Mouse (Mus musculus) midbrain, embryonic 13.5 days (tissue): Measurements from ENCODE around the gene Calr4. TPM values are rescaled to one million over a fixed set of nuclear protein-coding genes. Genes with fewer than 3 reads are reported as not detected.

Experiments used
- ATAC-seq: fragments of 200-750 bp; cut with Nextera tagmentation; 2 replicates; pipeline ENCODE4 v1.8.0; 2017; ENCODE audit warnings: mild to moderate bottlenecking, moderate TSS enrichment, moderate library complexity
- H3K27ac ChIP-seq: fragments of 300-500 bp; sonication (generic); 2 replicates; pipeline ENCODE4 v1.5.1; 2015; ENCODE audit warnings: inconsistent platforms, mild to moderate bottlenecking, moderate library complexity
- H3K27me3 ChIP-seq: fragments of 300-500 bp; sonication (generic); 2 replicates; pipeline ENCODE4 v1.6.1; 2015; ENCODE audit warnings: mild to moderate bottlenecking, inconsistent platforms
- H3K36me3 ChIP-seq: fragments of 300-500 bp; sonication (generic); 2 replicates; pipeline ENCODE4 v1.6.1; 2015; ENCODE audit warnings: mild to moderate bottlenecking, inconsistent platforms
- H3K4me1 ChIP-seq: fragments of 300-500 bp; sonication (generic); replicated peaks from 2 replicates; pipeline ENCODE4 v1.6.1; 2015; ENCODE audit warnings: inconsistent platforms
- H3K4me2 ChIP-seq: fragments of 300-500 bp; sonication (generic); replicated peaks from 2 replicates; pipeline ENCODE4 v1.6.1; 2015; ENCODE audit warnings: moderate library complexity, mild to moderate bottlenecking, inconsistent platforms
- H3K4me3 ChIP-seq: fragments of 300-500 bp; sonication (generic); replicated peaks from 2 replicates; pipeline ENCODE4 v1.5.1; 2015; ENCODE audit warnings: mild to moderate bottlenecking, inconsistent platforms
- H3K9ac ChIP-seq: fragments of 300-500 bp; sonication (generic); replicated peaks from 2 replicates; pipeline ENCODE4 v1.6.1; 2015; ENCODE audit warnings: mild to moderate bottlenecking, inconsistent platforms
- H3K9me3 ChIP-seq: fragments of 300-500 bp; sonication (generic); 2 replicates; pipeline ENCODE4 v1.6.1; 2016; ENCODE audit warnings: mild to moderate bottlenecking, inconsistent platforms
- WGBS: fragments of 180-500 bp; shearing (Covaris S2); methylation state at CpG from one replicate; pipeline ENCODE4 v1.1.7; 2015; 5-methylcytosine and 5-hydroxymethylcytosine counted together
- polyA plus RNA-seq: library from polyadenylated mRNA; unstranded; fragments of >200 nt; fragmentation: Nextera tagmentation; extraction: Ambion mirVana; gene quantifications from 2 replicates; pipeline ENCODE4 v1.2.1, GENCODE M21; 2015

Calr4 gene
- polyA plus RNA-seq, 1 experiment from 2014 or later = 0.69 TPM

GRCm38 (mm10) chr4:109238428-109239268 lies 4.4 kb downstream of the Calr4 start:
- Histone ChIP-seq H3K4me2 (no peak overlapping the region), H3K9me3 (no peaks in the 10 kb centered on the region), H3K9ac (no peak overlapping the region), H3K27me3 (no peaks in the 10 kb centered on the region), H3K27ac (no peak overlapping the region), H3K4me1 (peaks cover 17% of the 10 kb centered on the region), H3K36me3 (no peaks in the 10 kb centered on the region), H3K4me3 (no peak overlapping the region)
- WGBS = 84% methylated on average over 24 of the region's 24 CpGs
- no peak for ATAC-seq

GRCm38 (mm10) chr4:109241221-109241620 lies 6.9 kb downstream of the Calr4 start:
- H3K4me2 ChIP-seq = no peak overlapping the region

DNA sequence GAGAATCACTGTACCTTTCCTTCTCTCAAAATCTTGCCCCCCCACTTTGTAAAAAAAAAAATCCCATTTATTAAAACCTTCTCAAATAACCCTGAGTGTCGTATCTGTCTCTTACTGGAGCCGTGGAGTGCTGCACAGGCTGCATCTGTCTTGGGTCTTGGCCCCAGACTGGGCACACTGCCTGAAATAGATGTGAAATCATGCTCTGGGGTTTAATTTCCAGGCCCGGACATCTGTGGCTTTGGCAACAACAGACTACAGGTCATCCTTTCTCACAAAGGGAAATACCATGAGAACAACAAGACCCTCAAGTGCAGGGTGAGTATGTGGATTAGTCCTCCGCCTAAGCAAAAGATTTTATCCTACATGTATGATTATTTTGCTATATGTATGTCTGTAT lies 7.6 kb downstream of the Calr4 start:
- no peaks in the 10 kb centered on the region for H3K27me3 ChIP-seq
- ATAC-seq = no peak
- no peak overlapping the region for H3K4me3 ChIP-seq
- H3K27ac ChIP-seq = no peak overlapping the region
- no peaks in the 10 kb centered on the region for H3K9me3 ChIP-seq
- H3K4me1 ChIP-seq = peaks cover 3% of the 10 kb centered on the region
- H3K9ac ChIP-seq = no peak overlapping the region
- H3K4me2 ChIP-seq = no peak overlapping the region
- H3K36me3 ChIP-seq = no peaks in the 10 kb centered on the region
- WGBS = 79% methylated on average over 4 of the region's 4 CpGs

More at GRCm38 (mm10) chr4:109241221-109241620, 6.9 kb downstream of the Calr4 start:
- Histone ChIP-seq H3K27me3 (no peaks in the 10 kb centered on the region), H3K9me3 (no peaks in the 10 kb centered on the region), H3K9ac (no peak overlapping the region), H3K4me3 (no peak overlapping the region), H3K4me1 (peaks cover 10% of the 10 kb centered on the region), H3K36me3 (no peaks in the 10 kb centered on the region), H3K27ac (no peak overlapping the region)
- no peak for ATAC-seq

- no peaks in the 10 kb centered on the region for H3K9me3 ChIP-seq
- ATAC-seq = no peak
- H3K4me1 ChIP-seq = no peaks in the 10 kb centered on the region
- H3K36me3 ChIP-seq = no peaks in the 10 kb centered on the region
- H3K4me3 ChIP-seq = no peak overlapping the region
- no peak overlapping the region for H3K9ac ChIP-seq
- no peaks in the 10 kb centered on the region for H3K27me3 ChIP-seq
- 93% methylated on average over 7 of the region's 7 CpGs for WGBS
- no peak overlapping the region for H3K4me2 ChIP-seq
- H3K27ac ChIP-seq = no peak overlapping the region
These were observed 10.2 kb downstream of the Calr4 start for GRCm38 (mm10) chr4:109244506-109244905.

DNA sequence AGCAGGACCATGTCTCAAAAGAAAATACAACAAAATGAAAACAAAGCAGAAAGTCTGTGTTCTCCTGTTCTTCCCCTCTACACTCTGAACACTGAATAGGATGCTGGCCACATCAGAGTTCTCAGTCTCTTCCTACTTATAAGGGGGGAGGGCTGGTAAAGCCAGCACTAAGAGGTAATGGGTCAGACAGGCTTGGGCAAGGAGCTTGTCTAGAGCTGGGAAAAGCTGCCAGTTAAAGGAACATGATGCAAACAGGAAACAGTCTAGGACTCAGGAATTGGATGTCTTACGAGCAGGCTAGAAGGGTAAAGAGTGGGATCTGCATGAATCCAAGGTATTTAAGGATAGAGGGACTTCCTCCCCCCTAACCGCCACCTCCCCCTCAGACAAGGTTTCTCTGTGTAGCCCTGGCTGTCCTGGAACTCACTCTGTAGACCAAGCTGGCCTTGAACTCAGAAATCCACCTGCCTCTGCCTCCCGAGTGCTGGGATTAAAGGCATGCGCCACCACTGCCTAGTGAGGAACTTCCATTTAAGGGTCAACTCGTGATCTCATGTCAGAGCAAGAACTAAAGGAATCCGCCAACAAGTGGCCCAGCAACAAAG lies 10.8 kb downstream of the Calr4 start:
- WGBS = 89% methylated on average over 6 of the region's 6 CpGs
- H3K4me1 ChIP-seq = no peaks in the 10 kb centered on the region
- no peak overlapping the region for H3K27ac ChIP-seq
- H3K27me3 ChIP-seq = no peaks in the 10 kb centered on the region
- no peak for ATAC-seq
- H3K4me3 ChIP-seq = no peak overlapping the region
- H3K9me3 ChIP-seq = no peaks in the 10 kb centered on the region
- H3K4me2 ChIP-seq = no peak overlapping the region
- no peak overlapping the region for H3K9ac ChIP-seq
- no peaks in the 10 kb centered on the region for H3K36me3 ChIP-seq

- H3K27me3 ChIP-seq = no peaks in the 10 kb centered on the region
- no peak overlapping the region for H3K9ac ChIP-seq
- no peak for ATAC-seq
- no peaks in the 10 kb centered on the region for H3K9me3 ChIP-seq
- H3K4me2 ChIP-seq = no peak overlapping the region
- no peak overlapping the region for H3K27ac ChIP-seq
- no peaks in the 10 kb centered on the region for H3K36me3 ChIP-seq
- H3K4me3 ChIP-seq = no peak overlapping the region
- no peaks in the 10 kb centered on the region for H3K4me1 ChIP-seq
- 47% methylated on average over 3 of the region's 3 CpGs for WGBS
These were observed 17.3 kb downstream of the Calr4 start for GRCm38 (mm10) chr4:109251605-109252004.

DNA sequence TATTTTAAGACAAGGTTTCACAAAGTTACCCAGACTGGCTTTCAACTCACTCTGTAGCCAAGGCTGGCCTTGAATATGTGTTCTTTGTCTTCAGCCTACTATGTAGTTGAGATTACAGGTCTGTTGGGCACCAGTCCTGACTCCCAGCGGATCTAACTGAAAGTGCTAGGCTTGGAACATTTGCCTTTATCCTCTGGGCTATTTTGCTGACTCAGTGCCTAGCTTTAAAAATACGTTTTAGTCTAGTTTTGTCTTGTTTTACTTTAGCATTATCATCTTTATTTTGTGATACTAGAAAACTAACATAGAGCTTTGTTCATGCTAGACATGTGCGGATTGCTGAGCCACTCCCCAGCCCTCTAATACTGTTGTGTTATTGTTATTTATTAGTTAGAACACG lies 17.9 kb downstream of the Calr4 start:
- Histone ChIP-seq H3K9me3 (no peaks in the 10 kb centered on the region), H3K27ac (no peak overlapping the region), H3K9ac (no peak overlapping the region), H3K4me1 (no peaks in the 10 kb centered on the region), H3K4me2 (no peak overlapping the region), H3K4me3 (no peak overlapping the region), H3K36me3 (no peaks in the 10 kb centered on the region), H3K27me3 (no peaks in the 10 kb centered on the region)
- no peak for ATAC-seq
- WGBS = 81% methylated on average over 4 of the region's 4 CpGs

DNA sequence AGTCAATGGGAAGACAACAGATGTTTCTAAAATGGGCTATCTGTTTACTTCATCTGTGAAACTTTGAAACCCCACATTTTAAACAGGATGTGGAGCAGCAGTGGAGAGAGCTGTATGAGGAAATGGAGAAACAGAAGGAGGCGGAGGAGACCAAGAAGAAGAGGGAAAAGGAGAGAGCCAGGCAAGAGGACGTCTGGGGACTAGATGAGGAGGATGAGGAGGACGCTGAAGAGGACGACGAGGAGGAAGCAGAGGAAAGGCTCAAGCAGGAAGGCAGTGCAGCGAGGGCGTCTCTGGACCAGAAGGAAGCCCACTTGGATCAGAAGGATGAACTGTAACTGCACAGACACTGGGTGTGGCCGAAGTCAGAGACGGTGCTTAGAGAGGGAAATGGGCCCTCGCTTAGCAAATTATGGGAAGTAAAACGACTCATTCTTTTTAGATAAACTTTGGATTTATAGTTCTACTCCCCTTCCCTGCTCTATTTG lies 19.4 kb downstream of the Calr4 start:
- no peak overlapping the region for H3K27ac ChIP-seq
- no peaks in the 10 kb centered on the region for H3K27me3 ChIP-seq
- no peak for ATAC-seq
- no peaks in the 10 kb centered on the region for H3K36me3 ChIP-seq
- H3K4me3 ChIP-seq = no peak overlapping the region
- H3K9me3 ChIP-seq = no peaks in the 10 kb centered on the region
- WGBS = 82% methylated on average over 11 of the region's 11 CpGs
- H3K4me1 ChIP-seq = no peaks in the 10 kb centered on the region
- H3K4me2 ChIP-seq = no peak overlapping the region
- no peak overlapping the region for H3K9ac ChIP-seq

- Histone ChIP-seq H3K4me1 (no peaks in the 10 kb centered on the region), H3K36me3 (no peaks in the 10 kb centered on the region), H3K4me2 (no peak overlapping the region), H3K9me3 (no peaks in the 10 kb centered on the region), H3K4me3 (no peak overlapping the region), H3K27ac (no peak overlapping the region), H3K9ac (no peak overlapping the region), H3K27me3 (no peaks in the 10 kb centered on the region)
- 87% methylated on average over 5 of the region's 5 CpGs for WGBS
- ATAC-seq = no peak
These were observed 20.2 kb downstream of the Calr4 start for GRCm38 (mm10) chr4:109254511-109254910.

DNA sequence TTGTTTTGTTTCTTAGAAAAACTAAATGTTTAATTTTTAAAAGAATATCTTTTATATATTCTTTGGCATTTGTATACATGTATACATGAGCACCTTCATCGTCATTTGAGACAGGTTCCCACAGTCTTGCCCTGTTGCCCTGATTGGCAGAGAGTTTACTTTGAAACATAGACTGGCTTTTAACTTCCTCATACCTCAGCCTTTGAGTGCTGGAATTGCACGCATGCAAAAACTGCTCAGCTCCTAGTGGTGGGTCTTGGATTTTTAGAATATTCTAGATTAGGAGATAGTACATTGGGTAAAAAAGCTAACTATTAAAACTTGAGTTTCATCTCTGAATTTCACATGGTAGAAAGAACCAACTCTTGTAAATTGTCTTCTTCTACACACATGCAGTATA lies 21.0 kb downstream of the Calr4 start:
- no peak overlapping the region for H3K9ac ChIP-seq
- ATAC-seq = no peak
- H3K9me3 ChIP-seq = no peaks in the 10 kb centered on the region
- 84% methylated on average over 2 of the region's 2 CpGs for WGBS
- H3K4me3 ChIP-seq = no peak overlapping the region
- no peak overlapping the region for H3K27ac ChIP-seq
- no peaks in the 10 kb centered on the region for H3K4me1 ChIP-seq
- no peaks in the 10 kb centered on the region for H3K27me3 ChIP-seq
- no peak overlapping the region for H3K4me2 ChIP-seq
- no peaks in the 10 kb centered on the region for H3K36me3 ChIP-seq

- Histone ChIP-seq H3K27ac (no peak overlapping the region), H3K4me3 (no peak overlapping the region), H3K27me3 (no peaks in the 10 kb centered on the region), H3K36me3 (no peaks in the 10 kb centered on the region), H3K9me3 (no peaks in the 10 kb centered on the region), H3K4me1 (no peaks in the 10 kb centered on the region), H3K9ac (no peak overlapping the region), H3K4me2 (no peak overlapping the region)
- WGBS = 87% methylated on average over 11 of the region's 11 CpGs
- ATAC-seq = no peak
These were observed 21.6 kb downstream of the Calr4 start for GRCm38 (mm10) chr4:109255727-109256417.

- WGBS = 85% methylated on average over 6 of the region's 6 CpGs
- ATAC-seq = no peak
- Histone ChIP-seq H3K9ac (no peak overlapping the region), H3K9me3 (no peaks in the 10 kb centered on the region), H3K4me1 (no peaks in the 10 kb centered on the region), H3K4me2 (no peak overlapping the region), H3K4me3 (no peak overlapping the region), H3K27me3 (no peaks in the 10 kb centered on the region), H3K36me3 (no peaks in the 10 kb centered on the region), H3K27ac (no peak overlapping the region)
These were observed 22.5 kb downstream of the Calr4 start for GRCm38 (mm10) chr4:109256791-109257190.
